ENCODE assay signal across 26 mouse cellular contexts in genomic region chr4:134575486-134575885, GRCm38 (mm10). TPM values are rescaled to one million over a fixed set of nuclear protein-coding genes. Genes with fewer than 3 reads are reported as not detected.
DNase-seq lines count a peak whose midpoint lies in the region; ATAC-seq and TF ChIP-seq lines count a peak whose summit lies in the region.
"Had no signal": no experiment of that assay in that cellular context is flagged by ENCODE, and none has a peak within 500 bp of the region (broad histone marks: within the 10 kb centered on the region; RNA-seq: fewer than 3 reads in every experiment).

No protein-coding gene starts in this region.

- no peak overlapping the region for H3K4me2 ChIP-seq in forebrain, embryonic 15.5 days (replicated peaks)
- H3K4me2 ChIP-seq in midbrain, embryonic 16.5 days (ENCODE audit: low read length), result no peak overlapping the region
- H3K4me2 ChIP-seq in hindbrain, postnatal 0 days (ENCODE audit: low read depth, low read length), result no peak overlapping the region
- no peak overlapping the region for H3K4me2 ChIP-seq in lung, postnatal 0 days (replicated peaks; ENCODE audit: low read depth, low read length)
- H3K4me2 ChIP-seq: embryonic facial prominence, embryonic 12.5 days; forebrain, embryonic 13.5 days; liver, embryonic 15.5 days; lung, embryonic 15.5 days had no signal

- DNase-seq in forebrain, embryonic 10.5 days (ENCODE audit: extremely low spot score, low spot score), result no peak
- DNase-seq in midbrain, embryonic 10.5 days (ENCODE audit: low spot score), result no peak
- DNase-seq in hindbrain, postnatal 0 days (ENCODE audit: low spot score), result peak; percentile 62
- DNase-seq in mesoderm, embryonic 11.5 days (ENCODE audit: low read depth, low spot score), result peak; percentile 64
- no peak for DNase-seq in lung, postnatal 0 days (ENCODE audit: low spot score)
- DNase-seq: adrenal gland, adult 2 months; cerebellum, adult 18-20 months; cerebellum, postnatal 36 days; gastrocnemius, adult 2 months; heart, postnatal 4 days; kidney, adult 2 months; liver; lung, postnatal 4 days; right cerebral cortex, adult 18-20 months; right cerebral cortex, postnatal 4 days; thymus, postnatal 14 days had no signal

- 68% methylated on average over 11 of the region's 11 CpGs for WGBS in forebrain, embryonic 10.5 days
- 65% methylated on average over 11 of the region's 11 CpGs for WGBS in forebrain, embryonic 15.5 days
- 63% methylated on average over 11 of the region's 11 CpGs for WGBS in midbrain, embryonic 10.5 days
- 52% methylated on average over 11 of the region's 11 CpGs for WGBS in midbrain, embryonic 16.5 days
- 50% methylated on average over 11 of the region's 11 CpGs for WGBS in hindbrain, postnatal 0 days
- WGBS in lung, postnatal 0 days, result 52% methylated on average over 11 of the region's 11 CpGs

- peaks cover 8% of the 10 kb centered on the region; the same call in 1 of the 2 replicates for H3K36me3 ChIP-seq in forebrain, embryonic 10.5 days (replicated peaks)
- H3K36me3 ChIP-seq in forebrain, embryonic 15.5 days, result no peaks in the 10 kb centered on the region
- peaks cover 10% of the 10 kb centered on the region for H3K36me3 ChIP-seq in midbrain, embryonic 10.5 days
- H3K36me3 ChIP-seq in midbrain, embryonic 16.5 days (ENCODE audit: control insufficient read depth, insufficient read depth, low read length), result no peaks in the 10 kb centered on the region
- peaks cover 6% of the 10 kb centered on the region; the same call in 1 of the 2 replicates for H3K36me3 ChIP-seq in hindbrain, postnatal 0 days (ENCODE audit: insufficient read depth, low read length)
- H3K36me3 ChIP-seq in lung, postnatal 0 days (ENCODE audit: insufficient read depth, low read length), result no peaks in the 10 kb centered on the region
- H3K36me3 ChIP-seq: limb, embryonic 10.5 days; liver, embryonic 15.5 days; lung, embryonic 15.5 days had no signal

- no peak for ATAC-seq in forebrain, embryonic 15.5 days (replicated peaks)
- no peak for ATAC-seq in midbrain, embryonic 16.5 days
- ATAC-seq in hindbrain, postnatal 0 days, result no peak
- no peak for ATAC-seq in lung, postnatal 0 days
- ATAC-seq: forebrain, embryonic 13.5 days had no signal

- peaks cover 27% of the 10 kb centered on the region for H3K4me1 ChIP-seq in forebrain, embryonic 10.5 days
- H3K4me1 ChIP-seq in forebrain, embryonic 15.5 days, result peaks cover 30% of the 10 kb centered on the region
- H3K4me1 ChIP-seq in midbrain, embryonic 10.5 days, result peaks cover 34% of the 10 kb centered on the region
- peaks cover 10% of the 10 kb centered on the region for H3K4me1 ChIP-seq in midbrain, embryonic 16.5 days (ENCODE audit: control insufficient read depth, insufficient read depth, low read length)
- H3K4me1 ChIP-seq in hindbrain, postnatal 0 days (ENCODE audit: insufficient read depth, low read length), result 0 out of 2 replicates have a peak, but pooled peaks cover 12% of the 10 kb centered on the region
- H3K4me1 ChIP-seq in lung, postnatal 0 days (ENCODE audit: insufficient read depth, low read depth, low read length), result no peaks in the 10 kb centered on the region; the same call in 1 of the 2 replicates

- H3K4me3 ChIP-seq in forebrain, embryonic 10.5 days, result no peak overlapping the region
- H3K4me3 ChIP-seq in forebrain, embryonic 15.5 days, result no peak overlapping the region
- H3K4me3 ChIP-seq in midbrain, embryonic 10.5 days, result no peak overlapping the region
- no peak overlapping the region for H3K4me3 ChIP-seq in midbrain, embryonic 16.5 days (ENCODE audit: low read depth, low read length)
- no peak overlapping the region for H3K4me3 ChIP-seq in hindbrain, postnatal 0 days (ENCODE audit: low read length)
- no peak overlapping the region for H3K4me3 ChIP-seq in lung, postnatal 0 days (ENCODE audit: low read depth, low read length)
- H3K4me3 ChIP-seq: embryonic facial prominence, embryonic 12.5 days; erythroblast, embryonic 14.5 days; forebrain, embryonic 13.5 days; gastrocnemius, adult 2 months; left cerebral cortex, adult 2 months; limb, embryonic 10.5 days; liver, embryonic 15.5 days; lung, embryonic 15.5 days had no signal

- no peak overlapping the region for H3K9ac ChIP-seq in forebrain, embryonic 15.5 days (replicated peaks)
- no peak overlapping the region for H3K9ac ChIP-seq in midbrain, embryonic 16.5 days (ENCODE audit: low read depth, low read length)
- no peak overlapping the region for H3K9ac ChIP-seq in hindbrain, postnatal 0 days (replicated peaks; ENCODE audit: low read length)
- no peak overlapping the region for H3K9ac ChIP-seq in lung, postnatal 0 days (replicated peaks; ENCODE audit: low read depth)
- H3K9ac ChIP-seq: embryonic facial prominence, embryonic 12.5 days; forebrain, embryonic 13.5 days; liver, embryonic 15.5 days; lung, embryonic 15.5 days had no signal

- H3K9me3 ChIP-seq in forebrain, embryonic 10.5 days, result peaks cover 6% of the 10 kb centered on the region; the same call in 1 of the 2 replicates
- H3K9me3 ChIP-seq in forebrain, embryonic 15.5 days, result no peaks in the 10 kb centered on the region
- H3K9me3 ChIP-seq in midbrain, embryonic 10.5 days (replicated peaks), result no peaks in the 10 kb centered on the region
- no peaks in the 10 kb centered on the region for H3K9me3 ChIP-seq in midbrain, embryonic 16.5 days (replicated peaks; ENCODE audit: control insufficient read depth, low read length, poor library complexity, severe bottlenecking)
- no peaks in the 10 kb centered on the region for H3K9me3 ChIP-seq in hindbrain, postnatal 0 days (ENCODE audit: low read length)
- no peaks in the 10 kb centered on the region for H3K9me3 ChIP-seq in lung, postnatal 0 days (ENCODE audit: low read length)
- H3K9me3 ChIP-seq: embryonic facial prominence, embryonic 12.5 days; forebrain, embryonic 13.5 days; limb, embryonic 10.5 days; liver, embryonic 15.5 days; lung, embryonic 15.5 days had no signal

- H3K27ac ChIP-seq in forebrain, embryonic 10.5 days, result peak overlapping the region; percentile 35; the same call in 1 of the 2 replicates
- H3K27ac ChIP-seq in forebrain, embryonic 15.5 days (replicated peaks), result no peak overlapping the region
- H3K27ac ChIP-seq in midbrain, embryonic 10.5 days (replicated peaks), result peak overlapping the region; percentile 35
- no peak overlapping the region for H3K27ac ChIP-seq in midbrain, embryonic 16.5 days (ENCODE audit: low read length)
- H3K27ac ChIP-seq in hindbrain, postnatal 0 days, result no peak overlapping the region
- H3K27ac ChIP-seq in lung, postnatal 0 days (ENCODE audit: low read length), result no peak overlapping the region
- H3K27ac ChIP-seq: embryonic facial prominence, embryonic 12.5 days; forebrain, embryonic 13.5 days; gastrocnemius, adult 2 months; kidney, postnatal 0 days; left cerebral cortex, adult 2 months; limb, embryonic 10.5 days; liver, embryonic 15.5 days; lung, embryonic 15.5 days had no signal

- TF ChIP-seq CTCF in hindbrain, postnatal 0 days (IDR thresholded peaks at IDR 0.05; ENCODE audit: low read depth), result no peak
- TF ChIP-seq CTCF in lung, postnatal 0 days (IDR thresholded peaks at IDR 0.05), result no peak

- TF ChIP-seq EP300 in lung, postnatal 0 days (IDR thresholded peaks at IDR 0.05), result no peak

- peaks cover 3% of the 10 kb centered on the region; the same call in 1 of the 2 replicates for H3K27me3 ChIP-seq in forebrain, embryonic 10.5 days (ENCODE audit: poor library complexity, severe bottlenecking)
- H3K27me3 ChIP-seq in forebrain, embryonic 15.5 days, result no peaks in the 10 kb centered on the region
- H3K27me3 ChIP-seq in midbrain, embryonic 10.5 days (ENCODE audit: low read depth, poor library complexity, severe bottlenecking), result peaks cover 6% of the 10 kb centered on the region; the same call in 1 of the 2 replicates
- H3K27me3 ChIP-seq in midbrain, embryonic 16.5 days (ENCODE audit: control insufficient read depth, insufficient read depth, low read depth, low read length), result no peaks in the 10 kb centered on the region
- no peaks in the 10 kb centered on the region for H3K27me3 ChIP-seq in hindbrain, postnatal 0 days (ENCODE audit: insufficient read depth, low read length)
- no peaks in the 10 kb centered on the region for H3K27me3 ChIP-seq in lung, postnatal 0 days (replicated peaks; ENCODE audit: insufficient read depth, low read length)
- H3K27me3 ChIP-seq: embryonic facial prominence, embryonic 12.5 days; forebrain, embryonic 13.5 days; liver, embryonic 15.5 days; lung, embryonic 15.5 days had no signal

RNA-seq across cellular contexts. Expression of gene Selenon, which starts 23.5 kb away (rescaled TPM):
- 8.3 and 9.3 TPM in 2 replicates for polyA plus RNA-seq in forebrain, embryonic 10.5 days (2016; fragmentation: Nextera tagmentation; extraction: Ambion mirVana)
- 11.8 and 27.5 TPM in 2 replicates for polyA plus RNA-seq in forebrain, embryonic 15.5 days (2015; fragmentation: Nextera tagmentation; extraction: Ambion mirVana)
- polyA plus RNA-seq in midbrain, embryonic 10.5 days (2016; fragmentation: Nextera tagmentation; extraction: Ambion mirVana), result 8.4 and 8.6 TPM in 2 replicates
- polyA plus RNA-seq in midbrain, embryonic 16.5 days (2015; fragmentation: Nextera tagmentation; extraction: Ambion mirVana), result 6.7 and 9.2 TPM in 2 replicates
- total RNA-seq in hindbrain, postnatal 0 days (2014; rRNA removed), result 30.4 and 32.7 TPM in 2 replicates
- 10.0 and 11.3 TPM in 2 replicates for polyA plus RNA-seq in hindbrain, postnatal 0 days (2015; fragmentation: Nextera tagmentation; extraction: Ambion mirVana)
- 13.6 and 17.7 TPM in 2 replicates for polyA plus RNA-seq in lung, postnatal 0 days (2015; fragmentation: Nextera tagmentation; extraction: Ambion mirVana)

RNA-seq across cellular contexts. Expression of gene Mtfr1l, which starts 40.3 kb away (rescaled TPM):
- polyA plus RNA-seq in forebrain, embryonic 10.5 days (2016; fragmentation: Nextera tagmentation; extraction: Ambion mirVana), result 113 and 115 TPM in 2 replicates
- 157 and 161 TPM in 2 replicates for polyA plus RNA-seq in forebrain, embryonic 15.5 days (2015; fragmentation: Nextera tagmentation; extraction: Ambion mirVana)
- 120 and 127 TPM in 2 replicates for polyA plus RNA-seq in midbrain, embryonic 10.5 days (2016; fragmentation: Nextera tagmentation; extraction: Ambion mirVana)
- polyA plus RNA-seq in midbrain, embryonic 16.5 days (2015; fragmentation: Nextera tagmentation; extraction: Ambion mirVana), result 169 and 175 TPM in 2 replicates
- 133 and 146 TPM in 2 replicates for total RNA-seq in hindbrain, postnatal 0 days (2014; rRNA removed)
- 177 and 182 TPM in 2 replicates for polyA plus RNA-seq in hindbrain, postnatal 0 days (2015; fragmentation: Nextera tagmentation; extraction: Ambion mirVana)
- 169 and 188 TPM in 2 replicates for polyA plus RNA-seq in lung, postnatal 0 days (2015; fragmentation: Nextera tagmentation; extraction: Ambion mirVana)

Comparison
In these comparisons a context has a peak if more than half of its experiments do, and no peak if none do; other contexts are left out.
1. H3K27ac ChIP-seq: peak in forebrain, embryonic 10.5 days (single experiment) and midbrain, embryonic 10.5 days (single experiment); none in forebrain, embryonic 15.5 days (single experiment), midbrain, embryonic 16.5 days (single experiment), hindbrain, postnatal 0 days (single experiment) and lung, postnatal 0 days (single experiment).
2. DNase-seq: peak in hindbrain, postnatal 0 days (single experiment) and mesoderm, embryonic 11.5 days (single experiment); none in forebrain, embryonic 10.5 days (single experiment), midbrain, embryonic 10.5 days (single experiment) and lung, postnatal 0 days (single experiment).